Mouse (Mus musculus) midbrain, embryonic 11.5 days (tissue): Measurements from ENCODE around the gene Asap2. TPM values are rescaled to one million over a fixed set of nuclear protein-coding genes. Genes with fewer than 3 reads are reported as not detected.
A peak's percentile ranks its signal among the peaks of the same experiment; 100 is the strongest.

ENCODE experiments used
- ATAC-seq: fragments of 200-750 bp; cut with Nextera tagmentation; 2 replicates; pipeline ENCODE4 v1.8.0; 2017; ENCODE audit warnings: moderate TSS enrichment, moderate library complexity; ENCODE audit not compliant: low FRiP score
- DNase-seq: peaks from one replicate; pipeline ENCODE4 v3.0.0; 2015; ENCODE audit warnings: low spot score; ENCODE audit errors: missing footprints
- H3K27ac ChIP-seq: fragments of 300-500 bp; sonication (generic); 2 replicates; pipeline ENCODE4 v1.5.1; 2014; ENCODE audit warnings: low read depth, low read length
- H3K27me3 ChIP-seq: fragments of 300-500 bp; sonication (generic); 2 replicates; pipeline ENCODE4 v1.6.1; 2014; ENCODE audit warnings: mild to moderate bottlenecking, low read length, moderate library complexity, mixed read lengths; ENCODE audit not compliant: control insufficient read depth, insufficient read depth
- H3K36me3 ChIP-seq: fragments of 300-500 bp; sonication (generic); 2 replicates; pipeline ENCODE4 v1.6.1; 2014; ENCODE audit warnings: mild to moderate bottlenecking, low read length, moderate library complexity, mixed read lengths; ENCODE audit not compliant: control insufficient read depth, insufficient read depth
- H3K4me1 ChIP-seq: fragments of 300-500 bp; sonication (generic); 2 replicates; pipeline ENCODE4 v1.6.1; 2014; ENCODE audit warnings: low read length; ENCODE audit not compliant: control insufficient read depth, insufficient read depth
- H3K4me2 ChIP-seq: fragments of 300-500 bp; sonication (generic); 2 replicates; pipeline ENCODE4 v1.6.1; 2014; ENCODE audit warnings: mild to moderate bottlenecking, moderate library complexity
- H3K4me3 ChIP-seq: fragments of 300-500 bp; sonication (generic); 2 replicates; pipeline ENCODE4 v1.5.1; 2014; ENCODE audit warnings: low read depth, low read length
- H3K9ac ChIP-seq: fragments of 300-500 bp; sonication (generic); 2 replicates; pipeline ENCODE4 v1.6.1; 2014; ENCODE audit warnings: low read length
- H3K9me3 ChIP-seq: fragments of 300-500 bp; sonication (generic); 2 replicates; pipeline ENCODE4 v1.6.1; 2016; ENCODE audit warnings: low read length; ENCODE audit not compliant: control insufficient read depth
- WGBS: fragments of 180-500 bp; shearing (Covaris S2); extraction: QIAGEN DNeasy Blood & Tissue Kit; methylation state at CpG from one replicate; pipeline ENCODE4 v1.1.7; 2014; 5-methylcytosine and 5-hydroxymethylcytosine counted together
- polyA plus RNA-seq: library from polyadenylated mRNA; unstranded; fragments of >200 nt; fragmentation: Nextera tagmentation; extraction: Ambion mirVana; gene quantifications from 2 replicates; pipeline ENCODE4 v1.2.1, GENCODE M21; 2014

Gene Asap2
- polyA plus RNA-seq, 1 experiment from 2014 or later = 16.0 TPM

DNA sequence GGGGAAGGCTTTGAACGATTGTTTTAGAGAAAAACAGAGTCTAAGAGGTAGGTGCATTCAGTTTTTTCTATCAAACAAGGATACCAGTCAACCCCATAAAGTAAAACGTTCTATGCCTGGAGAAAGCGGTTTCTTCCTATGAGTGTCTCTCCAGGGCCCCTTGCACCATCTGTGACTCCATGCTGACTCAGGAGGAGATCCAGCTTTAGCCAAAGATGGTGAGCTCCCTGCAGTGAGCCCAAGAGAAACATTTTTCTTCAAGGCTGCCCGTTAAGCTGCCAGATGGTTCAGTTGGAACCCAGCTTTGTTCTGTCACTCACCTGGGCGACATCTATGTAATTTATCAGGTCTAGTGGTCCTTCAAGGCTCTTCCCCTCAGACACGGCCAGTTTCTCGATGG lies 284.2 kb downstream of the Asap2 start:
- Histone ChIP-seq H3K27ac (no peak overlapping the region), H3K27me3 (no peaks in the 10 kb centered on the region), H3K36me3 (peaks cover 12% of the 10 kb centered on the region), H3K9me3 (no peaks in the 10 kb centered on the region), H3K4me1 (no peaks in the 10 kb centered on the region), H3K4me2 (no peak overlapping the region), H3K4me3 (no peak overlapping the region), H3K9ac (no peak overlapping the region)
- ATAC-seq (no peak), DNase-seq (no peak)
- WGBS = 85% methylated on average over 7 of the region's 7 CpGs

- no peaks in the 10 kb centered on the region for H3K4me1 ChIP-seq
- 81% methylated on average over 1 of the region's 1 CpGs for WGBS
Measured at GRCm38 (mm10) chr12:21277352-21277864, 287.1 kb downstream of the Asap2 start.

DNA sequence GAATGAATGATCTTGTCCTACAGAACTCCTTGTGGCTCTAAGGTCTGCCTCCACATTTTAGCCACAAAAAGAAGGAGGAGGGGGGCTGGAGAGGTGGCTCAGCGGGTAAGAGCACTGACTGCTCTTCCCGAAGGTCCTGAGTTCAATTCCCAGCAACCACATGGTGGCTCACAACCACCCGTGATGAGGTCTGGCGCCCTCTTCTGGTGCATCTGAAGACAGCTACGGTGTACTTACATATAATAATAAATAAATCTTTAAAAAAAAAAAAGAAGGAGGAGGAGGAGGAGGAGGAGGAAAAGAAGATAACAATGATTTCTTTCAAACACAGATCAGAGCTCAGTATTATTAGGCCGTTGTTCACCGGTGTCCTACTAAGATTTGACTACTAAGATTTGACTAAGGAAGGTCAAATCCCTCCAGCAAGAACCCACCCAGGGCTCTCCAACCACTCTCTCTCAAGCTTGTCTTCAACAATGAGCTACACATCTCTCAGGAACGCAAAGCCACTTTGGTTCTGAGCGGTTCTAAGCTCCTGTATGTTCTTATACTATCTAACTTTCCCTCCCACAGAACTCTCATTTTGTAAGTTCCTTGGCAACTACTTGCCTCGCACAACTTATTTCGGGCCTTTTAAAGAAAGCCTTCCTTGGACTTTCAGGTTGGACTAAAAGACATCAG lies 294.6 kb downstream of the Asap2 start, which contains the start of gene Cpsf3:
Cpsf3 (plus strand) TSS at position 631 of the 681 bp plus-strand sequence.
- H3K4me3 ChIP-seq = peak within 1 kb of the TSS; percentile 76
- 62% methylated on average over 11 of the region's 11 CpGs for WGBS

More at GRCm38 (mm10) chr12:21277352-21277864, 287.1 kb downstream of the Asap2 start:
- no peak overlapping the region for H3K27ac ChIP-seq
- no peaks in the 10 kb centered on the region for H3K27me3 ChIP-seq
- no peak overlapping the region for H3K4me2 ChIP-seq
- H3K36me3 ChIP-seq = no peaks in the 10 kb centered on the region
- H3K9me3 ChIP-seq = no peaks in the 10 kb centered on the region
- ATAC-seq (no peak), DNase-seq (peak; percentile 61)
- H3K9ac ChIP-seq = no peak overlapping the region
- H3K4me3 ChIP-seq = no peak overlapping the region

DNA sequence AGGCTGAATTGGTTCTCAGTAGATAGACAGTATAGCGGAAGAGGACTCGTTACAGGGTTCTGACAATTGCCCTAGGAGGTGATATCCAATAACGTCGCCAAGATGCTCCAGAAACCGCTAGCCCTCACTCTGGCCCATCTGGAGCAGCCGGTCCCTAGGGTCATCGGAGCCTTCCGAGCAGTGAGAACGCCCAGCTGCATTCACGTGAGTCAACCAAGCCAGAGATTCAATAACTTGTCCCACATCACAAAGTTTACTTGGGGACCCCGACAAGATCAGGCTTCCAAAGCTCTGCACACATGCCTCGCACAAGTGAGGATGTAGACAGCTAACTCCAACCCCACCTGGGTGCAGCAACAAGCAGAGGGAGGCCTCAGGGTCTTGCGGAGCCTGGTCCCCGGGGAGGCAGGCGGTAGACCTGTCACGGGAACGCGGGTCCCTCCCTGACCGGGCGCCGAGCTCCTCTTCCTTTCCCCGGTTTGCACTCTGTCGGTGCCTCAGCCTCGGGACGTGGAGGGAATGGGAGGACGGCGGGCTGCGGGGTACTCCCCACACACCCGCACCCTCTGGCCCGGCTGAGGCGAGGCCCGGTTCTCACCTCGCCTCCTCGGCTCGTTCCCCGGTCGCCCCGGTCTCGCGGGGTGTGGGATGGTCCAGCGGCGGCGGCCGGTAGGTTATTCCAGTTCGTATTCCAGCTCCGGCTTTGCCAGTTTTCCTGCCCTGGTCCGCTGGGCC lies 295.4 kb downstream of the Asap2 start:
- Histone ChIP-seq H3K9me3 (no peaks in the 10 kb centered on the region), H3K27ac (peak overlapping the region; percentile 27; the same call in 1 of the 2 replicates), H3K4me3 (peak overlapping the region; percentile 76), H3K4me2 (peak overlapping the region; percentile 78), H3K36me3 (no peaks in the 10 kb centered on the region), H3K27me3 (no peaks in the 10 kb centered on the region), H3K4me1 (peaks cover 7% of the 10 kb centered on the region), H3K9ac (peak overlapping the region; percentile 82)
- under 1% methylated on average over 45 of the region's 47 CpGs for WGBS
- ATAC-seq (peak; percentile 85), DNase-seq (peak; percentile 95)

More for the DNA sequence above, 294.6 kb downstream of the Asap2 start, which contains the start of gene Cpsf3:
- Histone ChIP-seq H3K9me3 (no peaks in the 10 kb centered on the region), H3K27me3 (no peaks in the 10 kb centered on the region), H3K9ac (peak within 1 kb of the TSS; percentile 82), H3K27ac (peak within 1 kb of the TSS; percentile 49), H3K4me2 (peak within 1 kb of the TSS; percentile 80), H3K4me1 (peaks cover 7% of the 10 kb centered on the region), H3K36me3 (no peaks in the 10 kb centered on the region)
- DNase-seq (peak; percentile 85), ATAC-seq (no peak)

GRCm38 (mm10) chr12:21286243-21286622 lies 296.0 kb downstream of the Asap2 start, which contains the start of gene Itgb1bp1:
Itgb1bp1 (minus strand) TSS chr12:21286284.
- H3K9ac ChIP-seq = peak within 1 kb of the TSS; percentile 82
- 0% methylated on average over 28 of the region's 28 CpGs for WGBS

GRCm38 (mm10) chr12:21286712-21287650 lies 296.7 kb downstream of the Asap2 start:
- Histone ChIP-seq H3K36me3 (peaks cover 7% of the 10 kb centered on the region; the same call in 1 of the 2 replicates), H3K4me1 (peaks cover 7% of the 10 kb centered on the region), H3K27me3 (no peaks in the 10 kb centered on the region), H3K4me2 (peak overlapping the region; percentile 80), H3K9me3 (no peaks in the 10 kb centered on the region), H3K27ac (peak overlapping the region; percentile 49), H3K9ac (peak overlapping the region; percentile 71), H3K4me3 (peak overlapping the region; percentile 76)
- DNase-seq = peak; percentile 79
- 39% methylated on average over 18 of the region's 18 CpGs for WGBS
- ATAC-seq = peak; percentile 33

More at GRCm38 (mm10) chr12:21286243-21286622, 296.0 kb downstream of the Asap2 start, which contains the start of gene Itgb1bp1:
- Histone ChIP-seq H3K9me3 (no peaks in the 10 kb centered on the region), H3K36me3 (peaks cover 3% of the 10 kb centered on the region; the same call in 1 of the 2 replicates), H3K4me2 (peak within 1 kb of the TSS; percentile 80), H3K27me3 (no peaks in the 10 kb centered on the region), H3K4me1 (peaks cover 7% of the 10 kb centered on the region), H3K27ac (peak within 1 kb of the TSS; percentile 49), H3K4me3 (peak within 1 kb of the TSS; percentile 76)
- DNase-seq (peak; percentile 100), ATAC-seq (peak; percentile 96)

DNA sequence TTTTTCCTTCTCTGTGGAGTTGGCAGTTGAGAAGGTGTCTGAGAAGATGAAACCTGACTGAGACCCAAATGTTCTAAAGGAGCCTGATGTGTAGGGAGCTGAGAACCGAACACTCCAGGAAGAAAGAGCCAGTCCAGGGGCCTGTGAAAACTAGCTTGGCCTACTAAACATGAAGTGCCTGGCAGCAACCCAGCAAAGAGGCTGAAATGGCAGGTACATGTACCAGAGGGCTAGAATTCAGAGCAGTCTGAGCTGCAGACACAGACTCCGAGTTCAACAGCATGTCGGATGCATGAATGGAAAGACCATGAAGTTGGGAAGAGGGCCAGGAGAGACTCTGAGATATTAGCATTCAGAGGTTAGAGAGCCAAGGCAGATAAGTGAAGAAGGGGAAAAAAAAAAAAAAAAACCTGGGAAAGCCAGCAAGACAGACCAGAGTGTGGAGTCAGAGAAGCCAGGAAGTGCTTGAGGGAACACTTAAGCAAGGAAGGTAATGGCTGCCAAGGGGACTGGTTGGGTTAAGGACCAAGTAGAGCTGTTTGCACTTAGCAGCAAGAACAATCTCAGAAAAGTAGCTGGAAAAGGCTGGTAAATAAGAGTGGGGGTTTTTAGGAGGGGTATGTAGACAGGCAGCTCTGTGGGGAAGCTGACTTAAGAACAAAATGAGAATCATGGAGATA lies 298.6 kb downstream of the Asap2 start:
- no peaks in the 10 kb centered on the region for H3K9me3 ChIP-seq
- H3K27ac ChIP-seq = no peak overlapping the region
- no peak overlapping the region for H3K4me2 ChIP-seq
- H3K27me3 ChIP-seq = no peaks in the 10 kb centered on the region
- peaks cover 17% of the 10 kb centered on the region for H3K36me3 ChIP-seq
- ATAC-seq (no peak), DNase-seq (peak; percentile 56)
- H3K4me1 ChIP-seq = peaks cover 7% of the 10 kb centered on the region
- no peak overlapping the region for H3K4me3 ChIP-seq
- 98% methylated on average over 3 of the region's 3 CpGs for WGBS
- H3K9ac ChIP-seq = no peak overlapping the region

DNA sequence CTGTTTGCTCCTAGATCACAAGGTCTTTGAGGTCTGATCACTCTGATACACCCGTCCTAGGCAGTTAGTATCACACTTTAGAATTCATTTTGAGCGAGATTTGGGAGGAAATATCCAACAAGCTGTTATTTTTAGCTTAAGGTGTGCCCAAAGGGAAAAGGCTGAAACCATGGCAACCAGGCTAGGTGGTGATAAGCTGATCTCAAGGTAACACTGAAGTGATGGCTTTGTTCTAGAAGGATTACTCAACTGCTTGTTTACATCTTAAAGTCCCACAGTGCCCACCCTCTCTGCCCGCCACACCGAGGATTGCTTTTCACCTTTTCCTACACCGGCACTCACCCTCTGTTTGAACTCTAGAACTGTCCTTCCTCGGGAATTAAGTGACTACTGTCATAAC lies 299.4 kb downstream of the Asap2 start:
- Histone ChIP-seq H3K36me3 (peaks cover 21% of the 10 kb centered on the region), H3K4me2 (no peak overlapping the region), H3K9me3 (no peaks in the 10 kb centered on the region), H3K27me3 (no peaks in the 10 kb centered on the region), H3K27ac (no peak overlapping the region), H3K9ac (no peak overlapping the region), H3K4me3 (no peak overlapping the region), H3K4me1 (peaks cover 7% of the 10 kb centered on the region)
- WGBS = 82% methylated on average over 6 of the region's 6 CpGs
- ATAC-seq = no peak
- peak; percentile 59 for DNase-seq
